Mouse (Mus musculus): ENCODE measurements around the gene Olfr611. TPM values are rescaled to one million over a fixed set of nuclear protein-coding genes. Genes with fewer than 3 reads are reported as not detected.
"Not testable (repeated sequence)": the region's sequence is repeated elsewhere in the genome, so short reads cannot be mapped to it uniquely, and the experiment has no call there.

Gene Olfr611
- not detected for total RNA-seq (2021)
- long read RNA-seq, experiment 1: 0 reads
- long read RNA-seq, experiment 2: 0 reads

- DNase-seq (ENCODE audit: low spot score in 2 of 2): not testable (repeated sequence)
Measured at GRCm38 (mm10) chr7:103520746-103521145, at the start of gene Olfr611. Gene Olfr611, minus strand, starts transcription at chr7:103520846.

- no peak for DNase-seq (ENCODE audit: low spot score in 2 of 2)
Measured at GRCm38 (mm10) chr7:103569043-103569442, 48.4 kb upstream of the Olfr611 start, which contains the start of gene Olfr616. Gene Olfr616, minus strand, starts transcription at chr7:103569143.

- no peak for DNase-seq (ENCODE audit: low spot score in 2 of 2)
Measured at GRCm38 (mm10) chr7:103555779-103556178, 35.1 kb upstream of the Olfr611 start, which contains the start of gene Olfr615. Gene Olfr615, plus strand, starts transcription at chr7:103556079.

GRCm38 (mm10) chr7:103547774-103548173, 27.1 kb upstream of the Olfr611 start, which contains the start of gene Olfr613:
Gene Olfr613, plus strand, starts transcription at chr7:103548074.
- no peak for DNase-seq (ENCODE audit: low spot score in 2 of 2)

GRCm38 (mm10) chr7:103542617-103543016, 22.0 kb upstream of the Olfr611 start, which contains the start of gene Olfr612:
Gene Olfr612, minus strand, starts transcription at chr7:103542717.
- DNase-seq (ENCODE audit: low spot score in 2 of 2): not testable (repeated sequence)

GRCm38 (mm10) chr7:103512022-103512421, 8.6 kb downstream of the Olfr611 start, which contains the start of gene Olfr610:
Gene Olfr610, minus strand, starts transcription at chr7:103512122.
- DNase-seq (ENCODE audit: low spot score in 2 of 2): no peak

GRCm38 (mm10) chr7:103497962-103498361, 22.7 kb downstream of the Olfr611 start, which contains the start of gene Olfr609:
Gene Olfr609, minus strand, starts transcription at chr7:103498062.
- DNase-seq (ENCODE audit: low spot score in 2 of 2): no peak

GRCm38 (mm10) chr7:103477106-103477505, 43.5 kb downstream of the Olfr611 start:
- not testable (repeated sequence) for DNase-seq (ENCODE audit: low spot score in 2 of 2)

- DNase-seq (ENCODE audit: low spot score in 2 of 2): no peak
Measured at GRCm38 (mm10) chr7:103469577-103469976, 51.1 kb downstream of the Olfr611 start, which contains the start of gene Olfr608. Gene Olfr608, plus strand, starts transcription at chr7:103469877.

Other genes with a start within 250 kb of the Olfr611 start
- gene Olfr596, start 215.2 kb downstream of the Olfr611 start, total RNA-seq (2021): not detected
- gene Olfr597, start 204.5 kb downstream of the Olfr611 start, total RNA-seq (2021): not detected
- not detected for gene Olfr598, start 197.3 kb downstream of the Olfr611 start, total RNA-seq (2021)
- gene Olfr599, start 184.9 kb downstream of the Olfr611 start, total RNA-seq (2021): not detected
- gene Olfr600, start 171.2 kb downstream of the Olfr611 start, total RNA-seq (2021): not detected
- not detected for gene Olfr601, start 158.2 kb downstream of the Olfr611 start, total RNA-seq (2021)
- gene Olfr603, start 134.7 kb downstream of the Olfr611 start, total RNA-seq (2021): not detected
- not detected for gene Usp17lc, start 105.8 kb downstream of the Olfr611 start, total RNA-seq (2021)
- gene Olfr605, start 75.4 kb downstream of the Olfr611 start, total RNA-seq (2021): not detected
- gene Olfr606, start 71.8 kb downstream of the Olfr611 start, total RNA-seq (2021): not detected
- gene Olfr607, start 56.7 kb downstream of the Olfr611 start, total RNA-seq (2021): not detected
- not detected for gene Olfr608, start 51.0 kb downstream of the Olfr611 start, total RNA-seq (2021)
- not detected for gene Olfr609, start 22.8 kb downstream of the Olfr611 start, total RNA-seq (2021)
- not detected for gene Olfr610, start 8.7 kb downstream of the Olfr611 start, total RNA-seq (2021)
- gene Olfr612, start 21.9 kb upstream of the Olfr611 start, total RNA-seq (2021): not detected
- gene Olfr613, start 27.2 kb upstream of the Olfr611 start, total RNA-seq (2021): not detected
- not detected for gene Olfr615, start 35.2 kb upstream of the Olfr611 start, total RNA-seq (2021)
- not detected for gene Olfr616, start 48.3 kb upstream of the Olfr611 start, total RNA-seq (2021)
- gene Olfr617, start 52.2 kb upstream of the Olfr611 start, total RNA-seq (2021): not detected
- not detected for gene Olfr618, start 69.3 kb upstream of the Olfr611 start, total RNA-seq (2021)
- gene Olfr619, start 79.7 kb upstream of the Olfr611 start, total RNA-seq (2021): not detected
- not detected for gene Olfr620, start 91.7 kb upstream of the Olfr611 start, total RNA-seq (2021)
- not detected for gene Olfr622, start 121.9 kb upstream of the Olfr611 start, total RNA-seq (2021)
- not detected for gene Olfr623, start 142.9 kb upstream of the Olfr611 start, total RNA-seq (2021)
- gene Olfr624, start 150.3 kb upstream of the Olfr611 start, total RNA-seq (2021): under 1 TPM in 1 of 2 experiments, not detected in 1; 0.06 TPM
- not detected for gene Olfr625-ps1, start 161.9 kb upstream of the Olfr611 start, total RNA-seq (2021)
- not detected for gene Olfr243, start 193.8 kb upstream of the Olfr611 start, total RNA-seq (2021)
- gene Olfr628, start 209.5 kb upstream of the Olfr611 start, total RNA-seq (2021): not detected
- gene Olfr629, start 224.1 kb upstream of the Olfr611 start, total RNA-seq (2021): not detected
- gene Olfr630, start 236.5 kb upstream of the Olfr611 start, total RNA-seq (2021): not detected